Mouse (Mus musculus): ENCODE data around the gene Gm44503. TPM values are rescaled to one million over a fixed set of nuclear protein-coding genes. Genes with fewer than 3 reads are reported as not detected.

Gene Gm44503
- total RNA-seq, 2 experiments from 2014 or later, result not detected

GRCm38 (mm10) chr9:73063621-73064290 lies 105.1 kb downstream of the Gm44503 start:
- DNase-seq (ENCODE audit: low spot score in 2 of 2), result no peak
- intact Hi-C loops (cut with DNase I), result no loop called here

Small RNA genes lying within 50 kb of the gene (microRNA-seq; reads per million reads assigned to microRNA genes)
- gene Gm27353, result not detected

Other genes starting within 250 kb of the Gm44503 start
- gene Prtg, start 152.0 kb upstream of the Gm44503 start, total RNA-seq (2021), result 1 to 10 TPM in 1 of 2 experiments, under 1 TPM in 1; 0.96 to 1.4 TPM
- gene Pygo1, start 33.2 kb upstream of the Gm44503 start, total RNA-seq (2021), result 10 to 100 TPM; 14.3 to 17.2 TPM
- gene Dyx1c1, start 67 bp upstream of the Gm44503 start, total RNA-seq (2021), result 1 to 10 TPM; 1.6 to 2.6 TPM
- 10 to 100 TPM in 1 of 2 experiments, 1 to 10 TPM in 1; 9.6 to 10.1 TPM for gene Ccpg1os, start 26.5 kb downstream of the Gm44503 start, total RNA-seq (2021)
- gene Ccpg1, start 26.6 kb downstream of the Gm44503 start, total RNA-seq (2021), result 100 to 1,000 TPM in 1 of 2 experiments, 10 to 100 TPM in 1; 97.2 to 125 TPM
- gene Pigb, start 81.5 kb downstream of the Gm44503 start, total RNA-seq (2021), result 10 to 100 TPM; 14.3 to 15.7 TPM
- 1 to 10 TPM; 4.8 to 9.8 TPM for gene Rab27a, start 86.0 kb downstream of the Gm44503 start, total RNA-seq (2021)
- gene Khdc3, start 143.0 kb downstream of the Gm44503 start, total RNA-seq (2021), result 1 to 10 TPM in 1 of 2 experiments, under 1 TPM in 1; 0.96 to 3.2 TPM
- not detected for gene Gm20509, start 143.6 kb downstream of the Gm44503 start, total RNA-seq (2021)
- 10 to 100 TPM; 56.2 to 56.8 TPM for gene Rsl24d1, start 154.6 kb downstream of the Gm44503 start, total RNA-seq (2021)